In the genomic region with DNA sequence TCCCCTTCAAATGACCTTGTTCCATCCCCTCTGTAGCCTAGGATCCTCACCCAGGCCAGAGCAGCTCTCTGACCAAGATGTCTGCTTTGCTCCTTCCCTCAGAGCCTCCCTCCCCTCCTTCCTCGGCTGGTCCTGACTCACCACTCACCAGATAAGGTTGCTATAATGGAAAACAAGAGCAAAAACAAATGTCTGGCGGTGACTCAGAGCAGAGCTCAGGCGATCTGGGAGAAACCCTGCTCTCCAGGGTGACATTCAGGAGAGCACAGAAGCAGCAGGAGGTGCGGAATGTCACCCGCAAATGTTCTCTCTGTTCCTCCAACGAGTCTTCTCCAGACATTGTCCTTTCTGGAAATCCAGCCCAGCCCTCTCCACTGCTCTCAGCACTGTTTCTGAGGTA, we compare ENCODE assay signal across 10 mouse cellular contexts. TPM values are rescaled to one million over a fixed set of nuclear protein-coding genes. Genes with fewer than 3 reads are reported as not detected.
DNase-seq lines count a peak whose midpoint lies in the region; ATAC-seq and TF ChIP-seq lines count a peak whose summit lies in the region.
"Had no signal": no experiment of that assay in that cellular context is flagged by ENCODE, and none has a peak within 500 bp of the region (broad histone marks: within the 10 kb centered on the region; RNA-seq: fewer than 3 reads in every experiment).

No protein-coding gene starts in this region.

- no peak overlapping the region for H3K4me3 ChIP-seq in intestine, embryonic 15.5 days (replicated peaks)
- no peak overlapping the region for H3K4me3 ChIP-seq in midbrain, postnatal 0 days (ENCODE audit: low read depth, low read length)
- H3K4me3 ChIP-seq in midbrain, embryonic 15.5 days, result no peak overlapping the region
- H3K4me3 ChIP-seq: forebrain, embryonic 15.5 days; limb, embryonic 15.5 days had no signal

- peak; percentile 74 for DNase-seq in urinary bladder, postnatal 14 days (ENCODE audit: low spot score)
- DNase-seq in urinary bladder, postnatal 10 days (ENCODE audit: low spot score), result no peak
- DNase-seq in telencephalon, adult 2 months (ENCODE audit: low read depth, low spot score), result peak; percentile 33
- no peak for DNase-seq in midbrain, postnatal 0 days (ENCODE audit: low spot score)
- DNase-seq: thymus, postnatal 36 days had no signal

- H3K36me3 ChIP-seq in intestine, embryonic 15.5 days, result no peaks in the 10 kb centered on the region
- no peaks in the 10 kb centered on the region for H3K36me3 ChIP-seq in midbrain, postnatal 0 days (ENCODE audit: insufficient read depth, low read length)
- no peaks in the 10 kb centered on the region for H3K36me3 ChIP-seq in midbrain, embryonic 15.5 days (replicated peaks)
- H3K36me3 ChIP-seq: forebrain, embryonic 15.5 days; limb, embryonic 15.5 days had no signal

- H3K4me1 ChIP-seq in intestine, embryonic 15.5 days (replicated peaks), result no peaks in the 10 kb centered on the region
- no peaks in the 10 kb centered on the region for H3K4me1 ChIP-seq in midbrain, postnatal 0 days (ENCODE audit: insufficient read depth, low read length)
- H3K4me1 ChIP-seq in midbrain, embryonic 15.5 days, result no peaks in the 10 kb centered on the region
- H3K4me1 ChIP-seq: forebrain, embryonic 15.5 days; limb, embryonic 15.5 days had no signal

- no peak for TF ChIP-seq CTCF in midbrain, postnatal 0 days (IDR thresholded peaks at IDR 0.05)

- WGBS in intestine, embryonic 15.5 days, result 36% methylated on average over 6 of the region's 6 CpGs
- 38% methylated on average over 6 of the region's 6 CpGs for WGBS in midbrain, postnatal 0 days
- 57% methylated on average over 6 of the region's 6 CpGs for WGBS in midbrain, embryonic 15.5 days

- H3K4me2 ChIP-seq in intestine, embryonic 15.5 days (replicated peaks), result no peak overlapping the region
- no peak overlapping the region for H3K4me2 ChIP-seq in midbrain, postnatal 0 days (ENCODE audit: low read depth, low read length, poor library complexity, severe bottlenecking)
- no peak overlapping the region for H3K4me2 ChIP-seq in midbrain, embryonic 15.5 days
- H3K4me2 ChIP-seq: forebrain, embryonic 15.5 days; limb, embryonic 15.5 days had no signal

- H3K9ac ChIP-seq in intestine, embryonic 15.5 days, result no peak overlapping the region
- no peak overlapping the region for H3K9ac ChIP-seq in midbrain, postnatal 0 days (replicated peaks; ENCODE audit: low read length, poor library complexity, severe bottlenecking)
- no peak overlapping the region for H3K9ac ChIP-seq in midbrain, embryonic 15.5 days
- H3K9ac ChIP-seq: forebrain, embryonic 15.5 days; limb, embryonic 15.5 days had no signal

- no peak overlapping the region for H3K27ac ChIP-seq in intestine, embryonic 15.5 days
- no peak overlapping the region for H3K27ac ChIP-seq in midbrain, postnatal 0 days (ENCODE audit: low read depth, low read length)
- no peak overlapping the region for H3K27ac ChIP-seq in midbrain, embryonic 15.5 days
- H3K27ac ChIP-seq: forebrain, embryonic 15.5 days; limb, embryonic 15.5 days had no signal

- ATAC-seq in common myeloid progenitor, adult 5-6 weeks (replicated peaks; ENCODE audit: low read depth, poor library complexity, severe bottlenecking), result peak; percentile 83
- ATAC-seq in intestine, embryonic 15.5 days, result peak; percentile 76
- no peak for ATAC-seq in midbrain, postnatal 0 days (ENCODE audit: low FRiP score)
- ATAC-seq in midbrain, embryonic 15.5 days (replicated peaks), result no peak
- ATAC-seq: forebrain, embryonic 15.5 days had no signal

- no peaks in the 10 kb centered on the region for H3K9me3 ChIP-seq in intestine, embryonic 15.5 days
- no peaks in the 10 kb centered on the region for H3K9me3 ChIP-seq in midbrain, postnatal 0 days (ENCODE audit: low read length)
- no peaks in the 10 kb centered on the region for H3K9me3 ChIP-seq in midbrain, embryonic 15.5 days
- H3K9me3 ChIP-seq: forebrain, embryonic 15.5 days; limb, embryonic 15.5 days had no signal

- no peaks in the 10 kb centered on the region for H3K27me3 ChIP-seq in intestine, embryonic 15.5 days (replicated peaks)
- no peaks in the 10 kb centered on the region for H3K27me3 ChIP-seq in midbrain, postnatal 0 days (ENCODE audit: insufficient read depth, low read length)
- H3K27me3 ChIP-seq in midbrain, embryonic 15.5 days (replicated peaks), result no peaks in the 10 kb centered on the region
- H3K27me3 ChIP-seq: forebrain, embryonic 15.5 days; limb, embryonic 15.5 days had no signal

RNA-seq across cellular contexts. Expression of gene Stk24, which starts 56.0 kb away (rescaled TPM):
- 79.8 and 100 TPM in 2 replicates for total RNA-seq in common myeloid progenitor, adult 5-6 weeks (2017)
- polyA plus RNA-seq in intestine, embryonic 15.5 days (2015; fragmentation: Nextera tagmentation; extraction: Ambion mirVana), result 41.3 and 43.7 TPM in 2 replicates
- total RNA-seq in midbrain, postnatal 0 days (2014; rRNA removed), result 19.5 and 22.3 TPM in 2 replicates
- 9.8 and 12.8 TPM in 2 replicates for polyA plus RNA-seq in midbrain, postnatal 0 days (2015; fragmentation: Nextera tagmentation; extraction: Ambion mirVana)
- 18.5 and 18.6 TPM in 2 replicates for polyA plus RNA-seq in midbrain, embryonic 15.5 days (2015; fragmentation: Nextera tagmentation; extraction: Ambion mirVana)

Comparison
In these comparisons a context has a peak if more than half of its experiments do, and no peak if none do; other contexts are left out.
1. DNase-seq: peak in urinary bladder, postnatal 14 days (single experiment) and telencephalon, adult 2 months (single experiment); none in urinary bladder, postnatal 10 days (single experiment) and midbrain, postnatal 0 days (single experiment).
2. ATAC-seq: peak in common myeloid progenitor, adult 5-6 weeks (single experiment) and intestine, embryonic 15.5 days (single experiment); none in midbrain, postnatal 0 days (single experiment) and midbrain, embryonic 15.5 days (single experiment).